Mouse (Mus musculus): ENCODE data around the gene Gadd45g. TPM values are rescaled to one million over a fixed set of nuclear protein-coding genes. Genes with fewer than 3 reads are reported as not detected.
A peak's percentile ranks its signal among the peaks of the same experiment; 100 is the strongest.

Gene Gadd45g
- total and polyA plus RNA-seq, 2 experiments from 2014 or later = 30.4 to 46.6 TPM

GRCm38 (mm10) chr13:51806220-51806619, 40.3 kb upstream of the Gadd45g start:
- ATAC-seq (ENCODE audit: insufficient read depth, low read depth) = no peak

GRCm38 (mm10) chr13:51808141-51808540, 38.3 kb upstream of the Gadd45g start:
- no peak for ATAC-seq (ENCODE audit: insufficient read depth, low read depth)
- WGBS = 37% methylated on average over 12 of the region's 12 CpGs
- H3K4me3 ChIP-seq (ENCODE audit: low read depth, low read length) = no peak overlapping the region

More at GRCm38 (mm10) chr13:51806220-51806619, 40.3 kb upstream of the Gadd45g start:
- TF ChIP-seq EP300 (IDR thresholded peaks at IDR 0.05; ENCODE audit: low read depth) = no peak
- no peak for TF ChIP-seq CTCF (IDR thresholded peaks at IDR 0.05; ENCODE audit: low read depth)
- WGBS = 81% methylated on average over 15 of the region's 15 CpGs
- H3K36me3 ChIP-seq (replicated peaks; ENCODE audit: control insufficient read depth, insufficient read depth, low read length) = no peaks in the 10 kb centered on the region
- H3K27ac ChIP-seq (ENCODE audit: low read depth) = no peak overlapping the region
- no peak overlapping the region for H3K4me2 ChIP-seq (ENCODE audit: low read depth, low read length)
- H3K27me3 ChIP-seq (ENCODE audit: control insufficient read depth, insufficient read depth, low read length) = no peaks in the 10 kb centered on the region
- H3K4me1 ChIP-seq (ENCODE audit: control insufficient read depth, insufficient read depth) = no peaks in the 10 kb centered on the region
- H3K9ac ChIP-seq (replicated peaks; ENCODE audit: low read depth, low read length) = no peak overlapping the region
- H3K9me3 ChIP-seq (replicated peaks; ENCODE audit: control insufficient read depth, low read length) = no peaks in the 10 kb centered on the region
- no peak for DNase-seq (ENCODE audit: low spot score)
- H3K4me3 ChIP-seq (ENCODE audit: low read depth, low read length) = no peak overlapping the region

GRCm38 (mm10) chr13:51813621-51814615, 32.6 kb upstream of the Gadd45g start:
- WGBS = 53% methylated on average over 10 of the region's 10 CpGs
- ATAC-seq (ENCODE audit: insufficient read depth, low read depth) = no peak
- H3K27me3 ChIP-seq (ENCODE audit: control insufficient read depth, insufficient read depth, low read length) = no peaks in the 10 kb centered on the region
- TF ChIP-seq EP300 (IDR thresholded peaks at IDR 0.05; ENCODE audit: low read depth) = no peak
- TF ChIP-seq CTCF (IDR thresholded peaks at IDR 0.05; ENCODE audit: low read depth) = no peak
- DNase-seq (ENCODE audit: low spot score) = no peak
- H3K9ac ChIP-seq (replicated peaks; ENCODE audit: low read depth, low read length) = no peak overlapping the region
- no peaks in the 10 kb centered on the region for H3K36me3 ChIP-seq (replicated peaks; ENCODE audit: control insufficient read depth, insufficient read depth, low read length)
- no peak overlapping the region for H3K4me2 ChIP-seq (ENCODE audit: low read depth, low read length)
- H3K9me3 ChIP-seq (replicated peaks; ENCODE audit: control insufficient read depth, low read length) = no peaks in the 10 kb centered on the region
- H3K27ac ChIP-seq (ENCODE audit: low read depth) = no peak overlapping the region
- no peak overlapping the region for H3K4me3 ChIP-seq (ENCODE audit: low read depth, low read length)
- H3K4me1 ChIP-seq (ENCODE audit: control insufficient read depth, insufficient read depth) = peaks cover 10% of the 10 kb centered on the region

More at GRCm38 (mm10) chr13:51808141-51808540, 38.3 kb upstream of the Gadd45g start:
- Histone ChIP-seq H3K4me2 (ENCODE audit: low read depth, low read length) (no peak overlapping the region), H3K36me3 (replicated peaks; ENCODE audit: control insufficient read depth, insufficient read depth, low read length) (no peaks in the 10 kb centered on the region), H3K4me1 (ENCODE audit: control insufficient read depth, insufficient read depth) (no peaks in the 10 kb centered on the region), H3K9me3 (replicated peaks; ENCODE audit: control insufficient read depth, low read length) (no peaks in the 10 kb centered on the region), H3K27me3 (ENCODE audit: control insufficient read depth, insufficient read depth, low read length) (no peaks in the 10 kb centered on the region), H3K9ac (replicated peaks; ENCODE audit: low read depth, low read length) (no peak overlapping the region), H3K27ac (ENCODE audit: low read depth) (no peak overlapping the region)
- DNase-seq (ENCODE audit: low spot score) = no peak
- TF ChIP-seq CTCF (IDR thresholded peaks at IDR 0.05; ENCODE audit: low read depth) = no peak
- TF ChIP-seq EP300 (IDR thresholded peaks at IDR 0.05; ENCODE audit: low read depth) = no peak

GRCm38 (mm10) chr13:51814646-51815045, 31.8 kb upstream of the Gadd45g start:
- no peak overlapping the region for H3K27ac ChIP-seq (ENCODE audit: low read depth)
- no peaks in the 10 kb centered on the region for H3K27me3 ChIP-seq (ENCODE audit: control insufficient read depth, insufficient read depth, low read length)
- no peaks in the 10 kb centered on the region for H3K36me3 ChIP-seq (replicated peaks; ENCODE audit: control insufficient read depth, insufficient read depth, low read length)
- H3K9ac ChIP-seq (replicated peaks; ENCODE audit: low read depth, low read length) = no peak overlapping the region
- H3K9me3 ChIP-seq (replicated peaks; ENCODE audit: control insufficient read depth, low read length) = no peaks in the 10 kb centered on the region
- ATAC-seq (ENCODE audit: insufficient read depth, low read depth) = no peak
- no peak overlapping the region for H3K4me2 ChIP-seq (ENCODE audit: low read depth, low read length)
- H3K4me3 ChIP-seq (ENCODE audit: low read depth, low read length) = no peak overlapping the region
- peaks cover 10% of the 10 kb centered on the region for H3K4me1 ChIP-seq (ENCODE audit: control insufficient read depth, insufficient read depth)
- DNase-seq (ENCODE audit: low spot score) = no peak
- WGBS = 91% methylated on average over 6 of the region's 6 CpGs
- no peak for TF ChIP-seq EP300 (IDR thresholded peaks at IDR 0.05; ENCODE audit: low read depth)
- no peak for TF ChIP-seq CTCF (IDR thresholded peaks at IDR 0.05; ENCODE audit: low read depth)

GRCm38 (mm10) chr13:51815865-51816504, 30.5 kb upstream of the Gadd45g start:
- ATAC-seq (ENCODE audit: insufficient read depth, low read depth) (peak; percentile 49), DNase-seq (ENCODE audit: low spot score) (no peak)
- no peak overlapping the region for H3K4me3 ChIP-seq (ENCODE audit: low read depth, low read length)
- H3K9ac ChIP-seq (replicated peaks; ENCODE audit: low read depth, low read length) = no peak overlapping the region
- TF ChIP-seq EP300 (IDR thresholded peaks at IDR 0.05; ENCODE audit: low read depth) (no peak), CTCF (IDR thresholded peaks at IDR 0.05; ENCODE audit: low read depth) (peak; percentile 25; the same call in 1 of the 2 replicates)
- peaks cover 10% of the 10 kb centered on the region for H3K4me1 ChIP-seq (ENCODE audit: control insufficient read depth, insufficient read depth)
- H3K9me3 ChIP-seq (replicated peaks; ENCODE audit: control insufficient read depth, low read length) = no peaks in the 10 kb centered on the region
- 45% methylated on average over 9 of the region's 9 CpGs for WGBS
- no peaks in the 10 kb centered on the region for H3K27me3 ChIP-seq (ENCODE audit: control insufficient read depth, insufficient read depth, low read length)
- no peaks in the 10 kb centered on the region for H3K36me3 ChIP-seq (replicated peaks; ENCODE audit: control insufficient read depth, insufficient read depth, low read length)
- peak overlapping the region; percentile 36 for H3K27ac ChIP-seq (ENCODE audit: low read depth)
- H3K4me2 ChIP-seq (ENCODE audit: low read depth, low read length) = no peak overlapping the region

Measured in heart, postnatal 0 days (tissue).